Mouse (Mus musculus) midbrain, postnatal 0 days (tissue): ENCODE measurements around the gene Gm5414. TPM values are rescaled to one million over a fixed set of nuclear protein-coding genes. Genes with fewer than 3 reads are reported as not detected.

ENCODE experiments used
- ATAC-seq: fragments of 200-750 bp; cut with Nextera tagmentation; 2 replicates; pipeline ENCODE4 v1.8.0; 2017; ENCODE audit warnings: moderate number of reproducible peaks, mild to moderate bottlenecking, moderate TSS enrichment, moderate library complexity; ENCODE audit not compliant: low FRiP score
- DNase-seq: peaks from one replicate; pipeline ENCODE4 v3.0.0-alpha.2; 2015; ENCODE audit warnings: low spot score
- H3K27ac ChIP-seq: fragments of 300-500 bp; sonication (generic); 2 replicates; pipeline ENCODE4 v1.5.1; 2014; ENCODE audit warnings: low read depth, mild to moderate bottlenecking, low read length, mixed read lengths
- H3K27me3 ChIP-seq: fragments of 300-500 bp; sonication (generic); 2 replicates; pipeline ENCODE4 v1.6.1; 2014; ENCODE audit warnings: low read length, control low read depth, mixed read lengths; ENCODE audit not compliant: insufficient read depth
- H3K36me3 ChIP-seq: fragments of 300-500 bp; sonication (generic); 2 replicates; pipeline ENCODE4 v1.6.1; 2014; ENCODE audit warnings: low read length, control low read depth, mixed read lengths; ENCODE audit not compliant: insufficient read depth
- H3K4me1 ChIP-seq: fragments of 300-500 bp; sonication (generic); 2 replicates; pipeline ENCODE4 v1.6.1; 2014; ENCODE audit warnings: mild to moderate bottlenecking, control low read depth, antibody characterized with exemption, low read length, mixed read lengths; ENCODE audit not compliant: insufficient read depth
- H3K4me2 ChIP-seq: fragments of 300-500 bp; sonication (generic); 2 replicates; pipeline ENCODE4 v1.6.1; 2014; ENCODE audit warnings: low read depth, mild to moderate bottlenecking, low read length, mixed read lengths; ENCODE audit not compliant: poor library complexity, severe bottlenecking
- H3K4me3 ChIP-seq: fragments of 300-500 bp; sonication (generic); 2 replicates; pipeline ENCODE4 v1.5.1; 2014; ENCODE audit warnings: low read depth, mild to moderate bottlenecking, low read length, moderate library complexity
- H3K9ac ChIP-seq: fragments of 300-500 bp; sonication (generic); replicated peaks from 2 replicates; pipeline ENCODE4 v1.6.1; 2014; ENCODE audit warnings: mild to moderate bottlenecking, low read length, moderate library complexity, mixed read lengths; ENCODE audit not compliant: poor library complexity, severe bottlenecking
- H3K9me3 ChIP-seq: fragments of 300-500 bp; sonication (generic); 2 replicates; pipeline ENCODE4 v1.6.1; 2016; ENCODE audit warnings: low read length, control low read depth
- CTCF ChIP-seq: IDR thresholded peaks from 2 replicates; pipeline ENCODE4 v1.5.1; 2016; ENCODE audit warnings: antibody characterized with exemption, mild to moderate bottlenecking
- WGBS: fragments of 180-500 bp; shearing (Covaris S2); extraction: QIAGEN DNeasy Blood & Tissue Kit; methylation state at CpG from one replicate; pipeline ENCODE4 v1.1.7; 2014; 5-methylcytosine and 5-hydroxymethylcytosine counted together
- microRNA-seq: library from miRNA; unstranded; fragments of <30 nt; microRNA quantifications from one replicate; pipeline ENCODE4, GENCODE M21; 2016; ENCODE audit warnings: borderline number of aligned reads
- polyA plus RNA-seq: library from polyadenylated mRNA; unstranded; fragments of >200 nt; fragmentation: Nextera tagmentation; extraction: Ambion mirVana; gene quantifications from 2 replicates; pipeline ENCODE4 v1.2.1, GENCODE M21; 2015
- total RNA-seq: library from RNA; depleted of rRNA; stranded (reverse); fragments of >200 nt; gene quantifications from 2 replicates; pipeline ENCODE4 v1.2.3, GENCODE M21; 2014; rRNA removed

The Gm5414 gene
- total and polyA plus RNA-seq, 2 experiments from 2014 or later: not detected

- ATAC-seq: no peak
- no peak overlapping the region for H3K4me3 ChIP-seq
Observed at GRCm38 (mm10) chr15:101584456-101584855, 43.5 kb downstream of the Gm5414 start.

DNA sequence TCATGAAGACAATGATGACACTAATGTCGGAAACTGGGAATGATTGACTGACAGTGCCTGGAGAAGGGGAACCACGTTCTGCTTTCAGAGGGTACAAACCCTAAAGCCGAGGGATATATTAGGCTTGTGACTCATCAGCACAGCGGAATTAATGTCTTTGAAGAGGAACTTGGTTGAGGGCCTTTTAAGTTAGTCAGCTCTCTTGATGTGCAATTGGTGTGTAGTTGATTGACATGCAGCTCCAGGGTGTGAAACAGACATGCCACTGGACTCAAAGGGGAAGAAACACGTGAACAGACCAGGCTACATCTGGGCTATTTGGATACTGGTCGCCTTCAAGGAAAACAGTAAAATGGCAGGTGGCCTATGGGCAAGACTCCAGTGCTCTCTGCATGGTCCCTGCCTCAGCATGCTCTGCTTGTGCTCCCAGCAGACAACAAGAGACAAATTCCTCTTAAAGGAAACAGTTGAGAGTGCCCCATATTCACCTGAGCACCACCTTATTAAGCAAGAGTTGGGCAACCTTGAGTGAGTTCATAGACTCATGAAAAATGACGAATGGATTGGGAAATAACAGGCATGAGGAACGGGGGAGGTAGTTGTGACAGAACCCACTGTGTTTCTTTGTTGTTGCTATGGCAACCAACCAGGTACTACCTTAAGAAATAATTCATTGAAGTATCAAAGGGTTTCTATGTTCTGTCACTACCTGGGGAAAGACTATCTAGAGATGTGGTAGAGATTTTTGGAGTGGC lies 44.6 kb downstream of the Gm5414 start:
- ATAC-seq (no peak), DNase-seq (no peak)
- Histone ChIP-seq H3K27me3 (no peaks in the 10 kb centered on the region), H3K36me3 (no peaks in the 10 kb centered on the region), H3K9me3 (no peaks in the 10 kb centered on the region), H3K27ac (no peak overlapping the region), H3K9ac (no peak overlapping the region), H3K4me1 (no peaks in the 10 kb centered on the region), H3K4me3 (no peak overlapping the region), H3K4me2 (no peak overlapping the region)
- 68% methylated on average over 8 of the region's 8 CpGs for WGBS
- no peak for TF ChIP-seq CTCF

More at GRCm38 (mm10) chr15:101584456-101584855, 43.5 kb downstream of the Gm5414 start:
- DNase-seq: no peak
- Histone ChIP-seq H3K4me2 (no peak overlapping the region), H3K9me3 (no peaks in the 10 kb centered on the region), H3K27me3 (no peaks in the 10 kb centered on the region), H3K36me3 (no peaks in the 10 kb centered on the region), H3K4me1 (no peaks in the 10 kb centered on the region), H3K27ac (no peak overlapping the region), H3K9ac (no peak overlapping the region)
- no peak for TF ChIP-seq CTCF
- WGBS: 56% methylated on average over 2 of the region's 2 CpGs

GRCm38 (mm10) chr15:101581701-101582100 lies 46.3 kb downstream of the Gm5414 start:
- no peak overlapping the region for H3K9ac ChIP-seq
- no peaks in the 10 kb centered on the region for H3K27me3 ChIP-seq
- DNase-seq (no peak), ATAC-seq (no peak)
- H3K9me3 ChIP-seq: no peaks in the 10 kb centered on the region
- H3K27ac ChIP-seq: no peak overlapping the region
- no peaks in the 10 kb centered on the region for H3K36me3 ChIP-seq
- no peaks in the 10 kb centered on the region for H3K4me1 ChIP-seq
- H3K4me2 ChIP-seq: no peak overlapping the region
- H3K4me3 ChIP-seq: no peak overlapping the region
- 77% methylated on average over 3 of the region's 3 CpGs for WGBS
- no peak for TF ChIP-seq CTCF

DNA sequence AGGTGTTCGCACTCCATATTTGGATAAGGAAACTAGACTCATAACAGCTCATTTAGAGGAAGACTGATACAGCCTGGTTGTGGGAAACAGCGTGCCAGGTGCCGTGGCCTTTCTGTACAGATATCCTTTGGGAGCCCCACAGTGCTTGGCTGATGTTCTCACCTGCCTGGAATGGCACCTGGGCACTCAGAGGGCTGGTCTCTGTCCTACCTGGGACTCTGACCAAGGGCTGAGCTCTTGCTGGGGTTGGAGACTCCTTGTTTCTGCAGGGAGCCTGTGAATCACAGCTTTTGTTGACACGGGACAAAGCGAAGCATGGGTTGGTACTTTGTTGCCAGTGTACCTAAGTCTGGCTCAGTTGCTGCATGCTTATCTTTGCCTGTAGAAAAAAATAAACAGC lies 52.5 kb downstream of the Gm5414 start:
- no peak overlapping the region for H3K4me3 ChIP-seq
- ATAC-seq (no peak), DNase-seq (no peak)
- H3K27ac ChIP-seq: no peak overlapping the region
- no peak overlapping the region for H3K4me2 ChIP-seq
- TF ChIP-seq CTCF: no peak
- H3K9me3 ChIP-seq: no peaks in the 10 kb centered on the region
- H3K4me1 ChIP-seq: no peaks in the 10 kb centered on the region
- no peaks in the 10 kb centered on the region for H3K36me3 ChIP-seq
- H3K9ac ChIP-seq: no peak overlapping the region
- H3K27me3 ChIP-seq: no peaks in the 10 kb centered on the region
- WGBS: 92% methylated on average over 5 of the region's 5 CpGs

Small RNA genes within 50 kb of the gene (microRNA-seq; reads per million reads assigned to microRNA genes)
- not detected for gene Gm44383
- gene Gm44479: not detected

Other genes starting within 250 kb of the Gm5414 start
- gene Krt7, start 217.1 kb downstream of the Gm5414 start, total RNA-seq: 0.49 and 0.52 TPM in 2 replicates
- gene Krt7, start 217.1 kb downstream of the Gm5414 start, polyA plus RNA-seq: 0.20 and 0.82 TPM in 2 replicates
- gene Krt87, start 189.4 kb downstream of the Gm5414 start, total RNA-seq: 0.76 and 1.2 TPM in 2 replicates
- 0.76 and 0.84 TPM in 2 replicates for gene Krt87, start 189.4 kb downstream of the Gm5414 start, polyA plus RNA-seq
- not detected in 2 replicates for gene Krt88, start 180.4 kb downstream of the Gm5414 start, total RNA-seq
- gene Krt88, start 180.4 kb downstream of the Gm5414 start, polyA plus RNA-seq: not detected in 2 replicates
- 0.28 and 0.49 TPM in 2 replicates for gene Krt81, start 164.4 kb downstream of the Gm5414 start, total RNA-seq
- gene Krt81, start 164.4 kb downstream of the Gm5414 start, polyA plus RNA-seq: 0.17 TPM in 1 of 2 replicates, not detected in the other
- gene Krt86, start 154.7 kb downstream of the Gm5414 start, total RNA-seq: 0.38 TPM in 1 of 2 replicates, not detected in the other
- gene Krt86, start 154.7 kb downstream of the Gm5414 start, polyA plus RNA-seq: 0.15 and 0.17 TPM in 2 replicates
- gene Krt83, start 136.7 kb downstream of the Gm5414 start, total RNA-seq: not detected in 2 replicates
- gene Krt83, start 136.7 kb downstream of the Gm5414 start, polyA plus RNA-seq: not detected in 2 replicates
- not detected in 2 replicates for gene Gm49425, start 110.9 kb downstream of the Gm5414 start, total RNA-seq
- gene Gm49425, start 110.9 kb downstream of the Gm5414 start, polyA plus RNA-seq: not detected in 2 replicates
- gene Krt84, start 95.4 kb downstream of the Gm5414 start, total RNA-seq: not detected in 2 replicates
- not detected in 2 replicates for gene Krt84, start 95.4 kb downstream of the Gm5414 start, polyA plus RNA-seq
- not detected in 2 replicates for gene Krt82, start 77.5 kb downstream of the Gm5414 start, total RNA-seq
- gene Krt82, start 77.5 kb downstream of the Gm5414 start, polyA plus RNA-seq: not detected in 2 replicates
- 0.09 TPM in 1 of 2 replicates, not detected in the other for gene Krt90, start 65.2 kb downstream of the Gm5414 start, total RNA-seq
- gene Krt90, start 65.2 kb downstream of the Gm5414 start, polyA plus RNA-seq: 0.41 and 0.50 TPM in 2 replicates
- 0.05 TPM in 1 of 2 replicates, not detected in the other for gene Krt75, start 54.3 kb downstream of the Gm5414 start, total RNA-seq
- 0.12 TPM in 2 replicates for gene Krt75, start 54.3 kb downstream of the Gm5414 start, polyA plus RNA-seq
- not detected in 2 replicates for gene Gm5478, start 19.2 kb upstream of the Gm5414 start, total RNA-seq
- not detected in 2 replicates for gene Gm5478, start 19.2 kb upstream of the Gm5414 start, polyA plus RNA-seq
- not detected in 2 replicates for gene Krt6b, start 52.1 kb upstream of the Gm5414 start, total RNA-seq
- gene Krt6b, start 52.1 kb upstream of the Gm5414 start, polyA plus RNA-seq: 0.07 TPM in 1 of 2 replicates, not detected in the other
- gene Krt6a, start 66.1 kb upstream of the Gm5414 start, total RNA-seq: not detected in 2 replicates
- gene Krt6a, start 66.1 kb upstream of the Gm5414 start, polyA plus RNA-seq: not detected in 2 replicates
- 6.4 TPM in 1 of 2 replicates, not detected in the other for gene Krt5, start 84.7 kb upstream of the Gm5414 start, total RNA-seq
- gene Krt5, start 84.7 kb upstream of the Gm5414 start, polyA plus RNA-seq: 0.14 TPM in 1 of 2 replicates, not detected in the other
- 2.8 TPM in 1 of 2 replicates, not detected in the other for gene Krt71, start 114.9 kb upstream of the Gm5414 start, total RNA-seq
- 0.25 and 0.27 TPM in 2 replicates for gene Krt71, start 114.9 kb upstream of the Gm5414 start, polyA plus RNA-seq
- not detected in 2 replicates for gene Krt72, start 158.3 kb upstream of the Gm5414 start, total RNA-seq
- gene Krt72, start 158.3 kb upstream of the Gm5414 start, polyA plus RNA-seq: not detected in 2 replicates
- 1.3 TPM in 1 of 2 replicates, not detected in the other for gene Krt73, start 174.2 kb upstream of the Gm5414 start, total RNA-seq
- 0.36 and 0.39 TPM in 2 replicates for gene Krt73, start 174.2 kb upstream of the Gm5414 start, polyA plus RNA-seq
- gene Krt2, start 190.0 kb upstream of the Gm5414 start, total RNA-seq: not detected in 2 replicates
- gene Krt2, start 190.0 kb upstream of the Gm5414 start, polyA plus RNA-seq: 0.12 TPM in 1 of 2 replicates, not detected in the other
- 18.3 and 45.5 TPM in 2 replicates for gene Krt1, start 222.6 kb upstream of the Gm5414 start, total RNA-seq
- gene Krt1, start 222.6 kb upstream of the Gm5414 start, polyA plus RNA-seq: 20.0 and 22.7 TPM in 2 replicates
- 1.2 and 1.4 TPM in 2 replicates for gene Krt77, start 241.5 kb upstream of the Gm5414 start, total RNA-seq
- gene Krt77, start 241.5 kb upstream of the Gm5414 start, polyA plus RNA-seq: 1.5 and 1.6 TPM in 2 replicates